Mouse (Mus musculus) erythroblast, embryonic 14.5 days (primary cell): ENCODE data around the gene S1pr1. TPM values are rescaled to one million over a fixed set of nuclear protein-coding genes. Genes with fewer than 3 reads are reported as not detected.

Experiments
- H3K27me3 ChIP-seq: 2 replicates; pipeline ENCODE4 v1.6.1; 2012; ENCODE audit warnings: inconsistent platforms; ENCODE audit not compliant: control insufficient read depth
- H3K36me3 ChIP-seq: 2 replicates; pipeline ENCODE4 v1.6.1; 2012; ENCODE audit warnings: mild to moderate bottlenecking, inconsistent platforms; ENCODE audit not compliant: control insufficient read depth
- H3K4me1 ChIP-seq: 2 replicates; pipeline ENCODE4 v1.6.1; 2012; ENCODE audit warnings: inconsistent platforms; ENCODE audit not compliant: control insufficient read depth
- H3K4me3 ChIP-seq: replicated peaks from 2 replicates; pipeline ENCODE3; 2012; ENCODE audit warnings: moderate library complexity, mild to moderate bottlenecking, inconsistent platforms
- H3K9me3 ChIP-seq: 2 replicates; pipeline ENCODE4 v1.6.1; 2012; ENCODE audit warnings: low read length, inconsistent platforms, mixed read lengths; ENCODE audit not compliant: control insufficient read depth
- GATA1 ChIP-seq: IDR thresholded peaks from 2 replicates; pipeline ENCODE4 v1.6.1; 2012; ENCODE audit warnings: low read length, inconsistent platforms, mixed read lengths
- TAL1 ChIP-seq: IDR thresholded peaks from 3 replicates; pipeline ENCODE4 v1.6.1; 2012; ENCODE audit warnings: low read length, inconsistent platforms, mixed read lengths
- polyA plus RNA-seq: library from polyadenylated mRNA; stranded (reverse); fragments of >175 nt; gene quantifications from 2 replicates; pipeline ENCODE4 v1.2.3, GENCODE M21; 2012

Gene S1pr1
- polyA plus RNA-seq, 1 experiment = not detected

DNA sequence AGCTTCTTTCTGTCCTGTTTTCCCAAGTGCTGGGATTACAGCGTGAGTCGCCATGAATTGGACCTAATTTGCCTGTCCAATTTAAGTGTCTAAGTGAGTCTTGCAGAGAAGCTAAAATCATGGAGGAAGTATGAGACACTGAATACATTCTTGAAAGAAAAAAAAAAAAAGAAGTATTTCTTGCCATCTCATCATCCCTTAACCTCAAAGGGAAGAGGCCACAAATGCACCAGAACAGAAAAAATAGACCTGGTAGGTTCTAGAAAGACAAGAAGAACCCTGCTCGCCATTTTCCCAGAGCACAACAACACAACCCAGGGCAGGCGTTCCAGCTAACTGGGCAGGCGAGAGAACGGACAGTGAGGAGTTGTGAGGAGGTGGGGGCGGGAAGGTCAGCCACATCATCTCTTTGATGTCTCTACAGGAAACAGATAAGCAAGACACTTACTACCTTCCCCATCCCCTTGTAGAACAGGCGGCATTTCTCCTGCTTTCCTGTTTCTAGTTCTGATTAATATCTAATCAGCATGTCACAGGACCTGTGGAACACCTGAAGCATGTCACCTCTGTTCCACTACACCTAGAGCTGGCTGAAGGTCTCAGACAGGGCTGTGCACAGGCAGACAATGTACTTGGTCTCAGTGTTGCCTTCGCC, 10.5 kb downstream of the S1pr1 start:
- H3K4me3 ChIP-seq = no peak overlapping the region
- TF ChIP-seq GATA1 = no peak
- TF ChIP-seq TAL1 = no peak
- no peaks in the 10 kb centered on the region for H3K27me3 ChIP-seq
- H3K36me3 ChIP-seq = no peaks in the 10 kb centered on the region
- no peaks in the 10 kb centered on the region for H3K4me1 ChIP-seq
- H3K9me3 ChIP-seq = no peaks in the 10 kb centered on the region

GRCm38 (mm10) chr3:115703720-115704119, 11.2 kb downstream of the S1pr1 start:
- H3K27me3 ChIP-seq = no peaks in the 10 kb centered on the region
- no peak overlapping the region for H3K4me3 ChIP-seq
- no peaks in the 10 kb centered on the region for H3K9me3 ChIP-seq
- no peaks in the 10 kb centered on the region for H3K4me1 ChIP-seq
- no peak for TF ChIP-seq TAL1
- no peak for TF ChIP-seq GATA1
- H3K36me3 ChIP-seq = no peaks in the 10 kb centered on the region

DNA sequence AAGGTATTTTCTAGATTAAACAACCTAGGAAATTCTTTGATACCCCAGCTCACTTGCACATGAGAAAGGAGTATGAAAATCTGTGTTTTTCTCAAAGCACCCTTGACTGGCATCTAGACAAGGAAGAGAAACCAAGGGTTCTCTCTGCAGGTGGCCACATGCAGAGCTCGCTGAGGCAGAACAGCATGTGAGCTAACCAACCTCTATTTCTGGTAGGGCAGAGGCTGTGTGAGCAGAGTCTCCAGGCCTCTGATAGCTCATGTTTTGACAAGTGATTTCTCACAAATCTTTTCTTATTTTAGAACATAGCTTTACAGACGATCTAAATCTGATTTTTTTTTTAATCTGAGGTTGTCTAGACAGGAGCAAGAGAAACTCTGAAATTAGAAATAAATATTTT, 12.8 kb downstream of the S1pr1 start:
- TF ChIP-seq TAL1 (no peak), GATA1 (no peak)
- Histone ChIP-seq H3K9me3 (no peaks in the 10 kb centered on the region), H3K27me3 (no peaks in the 10 kb centered on the region), H3K36me3 (no peaks in the 10 kb centered on the region), H3K4me3 (no peak overlapping the region), H3K4me1 (no peaks in the 10 kb centered on the region)

DNA sequence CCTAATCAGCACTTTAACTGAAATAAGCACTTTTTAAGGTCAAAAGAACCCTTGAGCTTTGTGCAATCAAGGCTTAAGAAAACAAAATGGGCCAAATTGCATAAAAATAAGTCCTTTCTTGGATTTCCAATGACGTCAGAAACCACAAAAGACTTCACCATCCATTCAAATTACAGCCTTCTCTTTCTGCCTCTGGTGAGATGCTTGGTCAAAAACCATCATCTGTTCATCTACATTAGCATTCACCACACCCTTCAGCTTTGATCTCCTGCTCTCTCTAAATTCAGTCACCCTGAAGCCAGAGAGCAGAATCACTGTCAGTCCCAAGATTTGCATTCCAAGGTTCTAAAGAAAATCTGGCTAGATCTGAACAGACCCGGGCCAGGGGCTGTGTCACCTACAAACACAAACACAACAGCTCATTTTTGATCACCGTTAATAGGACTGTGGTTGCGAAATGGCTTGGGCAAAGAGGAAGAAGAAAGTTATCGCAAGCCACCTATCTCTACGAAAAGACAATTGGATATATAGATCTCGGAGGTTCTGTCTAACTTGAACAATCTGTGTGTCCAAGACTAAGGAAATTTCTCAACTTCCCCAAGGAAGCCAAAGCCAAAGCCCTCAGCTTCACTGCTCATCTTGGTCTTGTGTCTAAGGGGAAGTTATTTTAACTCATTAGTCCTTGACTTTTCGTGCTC, 19.5 kb downstream of the S1pr1 start:
- Histone ChIP-seq H3K27me3 (no peaks in the 10 kb centered on the region), H3K9me3 (no peaks in the 10 kb centered on the region), H3K4me3 (no peak overlapping the region), H3K4me1 (no peaks in the 10 kb centered on the region), H3K36me3 (no peaks in the 10 kb centered on the region)
- TF ChIP-seq TAL1 (no peak), GATA1 (no peak)

- Histone ChIP-seq H3K36me3 (no peaks in the 10 kb centered on the region), H3K9me3 (no peaks in the 10 kb centered on the region), H3K4me1 (no peaks in the 10 kb centered on the region), H3K4me3 (no peak overlapping the region), H3K27me3 (no peaks in the 10 kb centered on the region)
- TF ChIP-seq GATA1 (no peak), TAL1 (no peak)
Measured at GRCm38 (mm10) chr3:115694168-115694567, 20.7 kb downstream of the S1pr1 start.

- Histone ChIP-seq H3K9me3 (no peaks in the 10 kb centered on the region), H3K27me3 (no peaks in the 10 kb centered on the region), H3K4me3 (no peak overlapping the region), H3K36me3 (no peaks in the 10 kb centered on the region), H3K4me1 (no peaks in the 10 kb centered on the region)
- TF ChIP-seq GATA1 (no peak), TAL1 (no peak)
Measured at GRCm38 (mm10) chr3:115693390-115693789, 21.5 kb downstream of the S1pr1 start.

DNA sequence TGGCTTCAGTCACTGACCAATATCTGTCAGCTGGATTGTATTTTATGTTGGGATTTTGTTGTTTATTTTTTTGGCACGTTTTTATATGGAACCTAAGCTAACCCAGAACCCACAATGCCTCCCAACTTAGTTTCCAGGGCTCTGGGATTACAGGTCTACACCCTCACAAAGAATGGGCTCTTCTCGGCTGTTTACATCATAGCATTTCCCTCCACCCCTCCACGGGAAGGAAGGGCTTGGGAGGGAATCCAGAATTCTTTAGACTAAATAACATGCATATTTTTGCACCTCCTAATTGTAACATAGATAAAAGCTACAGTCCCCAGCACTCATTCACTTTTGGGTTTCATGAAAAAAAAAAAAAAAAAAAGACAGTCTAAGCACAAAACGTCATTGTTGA, 22.0 kb downstream of the S1pr1 start:
- H3K4me3 ChIP-seq = no peak overlapping the region
- no peaks in the 10 kb centered on the region for H3K36me3 ChIP-seq
- no peaks in the 10 kb centered on the region for H3K4me1 ChIP-seq
- no peak for TF ChIP-seq TAL1
- no peak for TF ChIP-seq GATA1
- H3K27me3 ChIP-seq = no peaks in the 10 kb centered on the region
- H3K9me3 ChIP-seq = no peaks in the 10 kb centered on the region

GRCm38 (mm10) chr3:115692384-115692783, 22.5 kb downstream of the S1pr1 start:
- no peak for TF ChIP-seq GATA1
- no peak overlapping the region for H3K4me3 ChIP-seq
- no peaks in the 10 kb centered on the region for H3K4me1 ChIP-seq
- no peaks in the 10 kb centered on the region for H3K36me3 ChIP-seq
- H3K27me3 ChIP-seq = no peaks in the 10 kb centered on the region
- no peaks in the 10 kb centered on the region for H3K9me3 ChIP-seq

GRCm38 (mm10) chr3:115689920-115690319, 25.0 kb downstream of the S1pr1 start:
- no peaks in the 10 kb centered on the region for H3K9me3 ChIP-seq
- no peak for TF ChIP-seq GATA1
- no peak for TF ChIP-seq TAL1
- H3K36me3 ChIP-seq = no peaks in the 10 kb centered on the region
- H3K4me3 ChIP-seq = no peak overlapping the region
- H3K4me1 ChIP-seq = no peaks in the 10 kb centered on the region
- no peaks in the 10 kb centered on the region for H3K27me3 ChIP-seq

- Histone ChIP-seq H3K27me3 (no peaks in the 10 kb centered on the region), H3K4me3 (no peak overlapping the region), H3K4me1 (no peaks in the 10 kb centered on the region), H3K9me3 (no peaks in the 10 kb centered on the region), H3K36me3 (no peaks in the 10 kb centered on the region)
- TF ChIP-seq GATA1 (no peak), TAL1 (no peak)
Measured at GRCm38 (mm10) chr3:115689352-115689751, 25.5 kb downstream of the S1pr1 start.
